Mouse (Mus musculus) heart, adult 2 months (tissue): ENCODE results near the gene Strn. TPM values are rescaled to one million over a fixed set of nuclear protein-coding genes. Genes with fewer than 3 reads are reported as not detected.
A peak's percentile ranks its signal among the peaks of the same experiment; 100 is the strongest.

Source experiments
- DNase-seq, 2 experiments: peaks; one replicate each; pipeline ENCODE4 v3.0.0; 2021
- H3K27ac ChIP-seq: fragments of 200-600 bp; 2 replicates; pipeline ENCODE4 v1.8.1; 2022
- H3K27me3 ChIP-seq: fragments of 200-500 bp; 2 replicates; pipeline ENCODE4 v1.6.1; 2012; ENCODE audit warnings: mild to moderate bottlenecking, low read length, inconsistent platforms, mixed read lengths; ENCODE audit not compliant: control insufficient read depth, insufficient read depth
- H3K36me3 ChIP-seq: fragments of 200-500 bp; 2 replicates; pipeline ENCODE4 v1.6.1; 2012; ENCODE audit warnings: low read length, inconsistent platforms; ENCODE audit not compliant: control insufficient read depth, insufficient read depth
- H3K4me1 ChIP-seq: fragments of 200-500 bp; 2 replicates; pipeline ENCODE4 v1.6.1; 2011; ENCODE audit warnings: low read length; ENCODE audit not compliant: control insufficient read depth, insufficient read depth
- H3K4me3 ChIP-seq: fragments of 200-600 bp; 2 replicates; pipeline ENCODE4 v1.8.1; 2022
- H3K79me2 ChIP-seq: fragments of 200-500 bp; replicated peaks from 2 replicates; pipeline ENCODE4 v1.6.1; 2012; ENCODE audit warnings: mild to moderate bottlenecking, inconsistent platforms, low read length, moderate library complexity, mixed read lengths; ENCODE audit not compliant: control insufficient read depth, insufficient read depth
- H3K9ac ChIP-seq: fragments of 200-500 bp; 2 replicates; pipeline ENCODE4 v1.6.1; 2012; ENCODE audit warnings: low read depth, mild to moderate bottlenecking, control low read depth, inconsistent platforms, low read length, mixed read lengths
- CTCF ChIP-seq: fragments of 200-600 bp; IDR thresholded peaks from 2 replicates; pipeline ENCODE4 v1.8.1; 2022; ENCODE audit warnings: antibody characterized with exemption, mild to moderate bottlenecking, moderate library complexity
- EP300 ChIP-seq: fragments of 200-500 bp; IDR thresholded peaks from 2 replicates; pipeline ENCODE4 v1.6.1; 2011; ENCODE audit warnings: low read depth, low read length, control low read depth; ENCODE audit not compliant: insufficient read depth
- POLR2A ChIP-seq: fragments of 200-500 bp; IDR thresholded peaks from 2 replicates; pipeline ENCODE4 v1.6.1; 2011; ENCODE audit warnings: mild to moderate bottlenecking, low read depth, low read length, control low read depth; ENCODE audit not compliant: insufficient read depth
- WGBS: fragments of 180-500 bp; shearing (Covaris S2); methylation state at CpG from one replicate; pipeline ENCODE4 v1.1.7; 2018; 5-methylcytosine and 5-hydroxymethylcytosine counted together
- intact Hi-C: fragments of 180-260 bp; cut with DNase I; formaldehyde crosslinking; loops from one replicate; pipeline ENCODE4 v1.15.1; 2025
- long read RNA-seq: library from polyadenylated mRNA; stranded (forward); transcript quantifications from one replicate; pipeline ENCODE4 v2.0.0, GENCODE M21; 2021
- polyA plus RNA-seq: library from polyadenylated mRNA; depleted of rRNA; stranded (reverse); fragments of >200 nt; gene quantifications from 2 replicates; pipeline ENCODE4 v1.2.3, GENCODE M21; 2012; rRNA removed
- total RNA-seq, 2 experiments: library from RNA; stranded (reverse); gene quantifications; 2 replicates each; pipeline ENCODE4 v1.2.3; 2021

Strn gene
- total RNA-seq: 10 to 100 TPM; 20.3 to 24.2 TPM
- polyA plus RNA-seq: 6.1 and 11.8 TPM in 2 replicates
- long read RNA-seq, full-length matches to known transcripts: 5 of 11 reads
- long read RNA-seq, partial matches to known transcripts: 0 of 11 reads
- long read RNA-seq, other reads (novel, unspliced or antisense): 6 of 11 reads

GRCm38 (mm10) chr17:78737096-78737495, at the start of gene Strn:
TSS of gene Strn (minus strand) at chr17:78737196.
- Histone ChIP-seq H3K4me3 (peak within 1 kb of the TSS; percentile 98), H3K36me3 (peaks cover 19% of the 10 kb centered on the region), H3K9ac (peak within 1 kb of the TSS; percentile 99), H3K4me1 (peaks cover 12% of the 10 kb centered on the region), H3K27me3 (no peaks in the 10 kb centered on the region), H3K79me2 (peaks cover 8% of the 10 kb centered on the region), H3K27ac (peak within 1 kb of the TSS; percentile 93)
- TF ChIP-seq EP300: no peak
- no peak for TF ChIP-seq CTCF
- TF ChIP-seq POLR2A: no peak
- no peak for DNase-seq
- intact Hi-C loops: loop anchor here (5.0 to 10.0 kb wide), 2 partner anchors 135 to 198 kb away; partner anchors contain the start of genes Cebpz and Ndufaf7
- WGBS: 42% methylated on average over 4 of the region's 4 CpGs

- WGBS: 100% methylated on average over 1 of the region's 1 CpGs
- Histone ChIP-seq H3K27ac (no peak overlapping the region), H3K4me1 (no peaks in the 10 kb centered on the region)
Measured at GRCm38 (mm10) chr17:78778765-78779164, 41.8 kb upstream of the Strn start.

GRCm38 (mm10) chr17:78772317-78772716, 35.3 kb upstream of the Strn start:
- intact Hi-C loops: no loop called here
- H3K27ac ChIP-seq: no peak overlapping the region
- TF ChIP-seq POLR2A (no peak), CTCF (no peak), EP300 (no peak)
- H3K4me3 ChIP-seq: no peak overlapping the region
- no peak overlapping the region for H3K9ac ChIP-seq
- H3K36me3 ChIP-seq: peaks cover 7% of the 10 kb centered on the region
- peaks cover 3% of the 10 kb centered on the region for H3K4me1 ChIP-seq
- no peaks in the 10 kb centered on the region for H3K27me3 ChIP-seq
- no peak for DNase-seq
- no peaks in the 10 kb centered on the region for H3K79me2 ChIP-seq
- 68% methylated on average over 2 of the region's 2 CpGs for WGBS

More at GRCm38 (mm10) chr17:78778765-78779164, 41.8 kb upstream of the Strn start:
- Histone ChIP-seq H3K79me2 (no peaks in the 10 kb centered on the region), H3K36me3 (no peaks in the 10 kb centered on the region), H3K27me3 (no peaks in the 10 kb centered on the region), H3K4me3 (no peak overlapping the region), H3K9ac (no peak overlapping the region)
- no peak for DNase-seq
- TF ChIP-seq CTCF: no peak
- no peak for TF ChIP-seq POLR2A
- no peak for TF ChIP-seq EP300
- intact Hi-C loops: no loop called here

- Histone ChIP-seq H3K27ac (no peak overlapping the region), H3K79me2 (no peaks in the 10 kb centered on the region), H3K9ac (no peak overlapping the region), H3K4me3 (no peak overlapping the region), H3K4me1 (peaks cover 3% of the 10 kb centered on the region), H3K27me3 (no peaks in the 10 kb centered on the region), H3K36me3 (peaks cover 8% of the 10 kb centered on the region)
- TF ChIP-seq CTCF: no peak
- TF ChIP-seq POLR2A: no peak
- no peak for TF ChIP-seq EP300
- intact Hi-C loops: no loop called here
- DNase-seq: no peak
- 38% methylated on average over 7 of the region's 7 CpGs for WGBS
Measured at GRCm38 (mm10) chr17:78770932-78771331, 33.9 kb upstream of the Strn start.

- H3K9ac ChIP-seq: no peak overlapping the region
- TF ChIP-seq EP300: 0 out of 2 replicates have a peak, but pooled peaks have one; percentile 16
- TF ChIP-seq CTCF: no peak
Measured at GRCm38 (mm10) chr17:78769341-78769740, 32.3 kb upstream of the Strn start.

GRCm38 (mm10) chr17:78768937-78769336, 31.9 kb upstream of the Strn start:
- 19% methylated on average over 2 of the region's 2 CpGs for WGBS
- Histone ChIP-seq H3K27me3 (no peaks in the 10 kb centered on the region), H3K36me3 (peaks cover 10% of the 10 kb centered on the region), H3K9ac (no peak overlapping the region), H3K4me1 (peaks cover 3% of the 10 kb centered on the region), H3K4me3 (no peak overlapping the region), H3K27ac (peak overlapping the region; percentile 71), H3K79me2 (no peaks in the 10 kb centered on the region)
- intact Hi-C loops: no loop called here
- TF ChIP-seq POLR2A (peak; percentile 54), CTCF (no peak), EP300 (no peak)
- no peak for DNase-seq

More at GRCm38 (mm10) chr17:78769341-78769740, 32.3 kb upstream of the Strn start:
- intact Hi-C loops: no loop called here
- no peak for DNase-seq
- H3K27ac ChIP-seq: peak overlapping the region; percentile 71
- no peaks in the 10 kb centered on the region for H3K79me2 ChIP-seq
- H3K4me3 ChIP-seq: no peak overlapping the region
- H3K36me3 ChIP-seq: peaks cover 10% of the 10 kb centered on the region
- H3K4me1 ChIP-seq: peaks cover 3% of the 10 kb centered on the region
- 33% methylated on average over 3 of the region's 3 CpGs for WGBS
- no peaks in the 10 kb centered on the region for H3K27me3 ChIP-seq
